Mouse (Mus musculus) hindbrain, embryonic 15.5 days (tissue): Measurements from ENCODE around the gene Osgep. TPM values are rescaled to one million over a fixed set of nuclear protein-coding genes. Genes with fewer than 3 reads are reported as not detected.
"Not testable (repeated sequence)": the region's sequence is repeated elsewhere in the genome, so short reads cannot be mapped to it uniquely, and the experiment has no call there.

Experiments used
- ATAC-seq: fragments of 200-750 bp; cut with Nextera tagmentation; 2 replicates; pipeline ENCODE4 v1.8.0; 2017; ENCODE audit warnings: low read depth, moderate number of reproducible peaks, moderate TSS enrichment; ENCODE audit not compliant: low FRiP score
- H3K27ac ChIP-seq: fragments of 300-500 bp; sonication (generic); replicated peaks from 2 replicates; pipeline ENCODE4 v1.5.1; 2015; ENCODE audit warnings: mild to moderate bottlenecking, inconsistent platforms
- H3K27me3 ChIP-seq: fragments of 300-500 bp; sonication (generic); 2 replicates; pipeline ENCODE4 v1.6.1; 2015; ENCODE audit warnings: control low read depth, inconsistent platforms
- H3K36me3 ChIP-seq: fragments of 300-500 bp; sonication (generic); 2 replicates; pipeline ENCODE4 v1.6.1; 2015; ENCODE audit warnings: control low read depth, inconsistent platforms
- H3K4me1 ChIP-seq: fragments of 300-500 bp; sonication (generic); replicated peaks from 2 replicates; pipeline ENCODE4 v1.6.1; 2015; ENCODE audit warnings: control low read depth, inconsistent platforms
- H3K4me2 ChIP-seq: fragments of 300-500 bp; sonication (generic); 2 replicates; pipeline ENCODE4 v1.6.1; 2015; ENCODE audit warnings: moderate library complexity, mild to moderate bottlenecking, inconsistent platforms
- H3K4me3 ChIP-seq: fragments of 300-500 bp; sonication (generic); 2 replicates; pipeline ENCODE4 v1.5.1; 2015; ENCODE audit warnings: mild to moderate bottlenecking, inconsistent platforms
- H3K9ac ChIP-seq: fragments of 300-500 bp; sonication (generic); 2 replicates; pipeline ENCODE4 v1.6.1; 2015; ENCODE audit warnings: inconsistent platforms
- H3K9me3 ChIP-seq: fragments of 300-500 bp; sonication (generic); 2 replicates; pipeline ENCODE4 v1.6.1; 2016; ENCODE audit warnings: control low read depth, inconsistent platforms
- WGBS: fragments of 180-500 bp; shearing (Covaris S2); methylation state at CpG from one replicate; pipeline ENCODE4 v1.1.7; 2015; 5-methylcytosine and 5-hydroxymethylcytosine counted together
- polyA plus RNA-seq: library from polyadenylated mRNA; unstranded; fragments of >200 nt; fragmentation: Nextera tagmentation; extraction: Ambion mirVana; gene quantifications from 2 replicates; pipeline ENCODE4 v1.2.1, GENCODE M21; 2015

The Osgep gene
- polyA plus RNA-seq, result 110 and 111 TPM in 2 replicates

DNA sequence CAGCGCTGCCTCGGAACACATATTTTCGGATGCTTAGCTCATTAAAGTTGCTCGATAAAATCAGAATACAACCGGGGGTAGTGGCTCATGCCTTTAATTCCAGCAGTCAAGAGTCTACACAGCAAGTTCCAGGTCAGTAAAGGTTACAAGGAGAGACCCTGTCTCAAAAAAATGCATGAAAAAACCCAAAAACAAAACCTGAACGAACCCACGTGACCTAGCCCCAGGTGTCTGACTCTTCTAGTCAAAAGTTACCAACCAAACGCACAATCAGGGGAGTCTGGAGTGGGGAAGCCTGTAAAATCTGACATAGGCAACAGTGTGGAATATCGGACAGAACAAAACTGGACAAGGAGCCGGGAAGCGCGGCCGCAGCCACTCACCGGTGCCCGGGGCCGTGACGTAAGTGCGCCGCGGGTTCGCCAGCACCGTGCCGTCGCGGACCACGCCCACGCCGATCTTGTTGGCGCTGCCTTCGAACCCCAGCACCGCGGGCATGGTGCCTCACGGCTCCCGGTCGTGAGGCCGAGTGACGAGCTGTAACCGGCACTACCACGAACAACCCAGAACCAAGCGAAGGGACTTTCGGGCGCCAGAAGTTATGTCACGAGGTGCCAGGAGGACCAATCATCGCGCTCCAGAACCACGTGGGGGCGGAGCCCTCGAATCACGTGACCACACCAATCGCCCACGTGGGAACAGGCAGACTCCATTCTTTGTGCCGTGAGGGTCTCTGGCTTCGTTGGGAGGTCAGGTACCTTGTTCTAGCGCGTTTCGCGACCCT lies at the start of gene Osgep, which contains the start of gene Apex1:
Gene Osgep, minus strand, starts transcription at position 613 of the 784 bp plus-strand sequence.
Gene Apex1, plus strand, starts transcription at position 688 of the 784 bp plus-strand sequence.
- Histone ChIP-seq H3K4me2 (peak within 1 kb of the TSS; percentile 81), H3K9ac (peak within 1 kb of the TSS; percentile 75), H3K4me3 (peak within 1 kb of the TSS; percentile 83), H3K36me3 (peaks cover 30% of the 10 kb centered on the region), H3K27ac (peak within 1 kb of the TSS; percentile 91), H3K27me3 (no peaks in the 10 kb centered on the region), H3K4me1 (peaks cover 41% of the 10 kb centered on the region), H3K9me3 (no peaks in the 10 kb centered on the region)
- ATAC-seq, result peak; percentile 96
- WGBS, result under 1% methylated on average over 57 of the region's 57 CpGs

DNA sequence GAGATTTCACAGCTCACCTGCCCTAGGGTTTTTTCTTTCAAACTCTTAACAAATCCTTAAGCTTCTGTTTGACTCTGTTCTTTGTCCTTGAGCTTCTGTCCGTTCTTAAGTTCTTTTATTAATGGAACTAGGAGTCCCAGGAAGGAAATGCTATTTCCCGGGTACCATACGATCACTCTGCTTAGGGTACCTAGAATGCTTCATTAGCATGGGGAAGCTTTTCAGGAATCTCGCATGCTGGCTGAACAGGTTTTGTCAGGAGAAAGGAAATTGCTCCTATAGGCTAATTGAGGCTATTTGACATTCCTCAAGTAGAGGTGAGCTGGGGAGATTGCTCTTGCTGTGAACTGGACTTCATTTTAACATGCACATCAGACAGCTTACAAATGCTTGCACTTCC lies 49.0 kb upstream of the Osgep start:
- no peaks in the 10 kb centered on the region for H3K9me3 ChIP-seq
- no peaks in the 10 kb centered on the region for H3K36me3 ChIP-seq
- H3K27ac ChIP-seq, result no peak overlapping the region
- peaks cover 4% of the 10 kb centered on the region; the same call in 1 of the 2 replicates for H3K4me1 ChIP-seq
- WGBS, result 68% methylated on average over 4 of the region's 4 CpGs
- H3K27me3 ChIP-seq, result no peaks in the 10 kb centered on the region
- ATAC-seq, result no peak
- no peak overlapping the region for H3K4me3 ChIP-seq
- H3K9ac ChIP-seq, result no peak overlapping the region
- no peak overlapping the region for H3K4me2 ChIP-seq

DNA sequence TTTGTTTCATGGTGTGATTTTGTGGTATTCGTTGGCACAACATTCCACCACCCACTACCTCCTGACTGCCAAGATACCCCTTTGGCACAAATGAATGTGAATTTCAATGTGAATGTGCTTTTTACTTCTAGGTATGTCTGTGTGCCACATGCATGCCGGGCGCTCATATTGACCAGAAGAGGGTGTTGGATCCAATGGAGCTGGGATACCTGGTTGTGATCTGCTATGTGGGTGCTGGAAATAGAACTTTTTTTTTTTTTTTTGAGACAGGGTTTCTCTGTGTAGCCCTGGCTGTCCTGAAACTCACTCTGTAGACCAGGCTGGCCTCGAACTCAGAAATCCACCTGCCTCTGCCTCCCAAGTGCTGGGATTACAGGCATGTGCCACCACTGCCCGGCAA lies 48.4 kb upstream of the Osgep start:
- not testable (repeated sequence) for ATAC-seq, H3K27ac ChIP-seq
- WGBS, result 93% methylated on average over 5 of the region's 5 CpGs

DNA sequence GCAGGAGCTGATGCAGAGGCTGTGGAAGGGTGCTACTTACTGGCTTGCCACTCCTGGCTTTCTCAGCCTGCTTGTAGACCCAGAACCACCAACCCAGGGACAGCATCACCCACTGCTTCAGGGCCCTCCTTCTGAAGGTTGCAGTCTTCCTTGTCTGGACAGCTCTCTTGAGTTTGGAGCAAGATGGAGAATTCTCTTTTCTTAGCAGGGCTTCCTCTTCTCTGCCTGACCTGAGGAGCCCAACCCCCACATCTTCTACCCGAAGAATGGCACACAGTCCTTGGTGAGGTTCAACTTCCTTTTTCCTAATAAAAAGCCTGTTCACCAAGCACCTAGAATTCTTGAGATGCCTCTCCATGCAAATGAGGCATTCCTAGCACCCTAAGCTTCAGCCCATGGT lies 46.1 kb upstream of the Osgep start:
- WGBS, result 83% methylated on average over 1 of the region's 1 CpGs
- no peak overlapping the region for H3K4me3 ChIP-seq
- H3K9me3 ChIP-seq, result no peaks in the 10 kb centered on the region
- no peaks in the 10 kb centered on the region for H3K27me3 ChIP-seq
- no peak overlapping the region; the same call in 1 of the 2 replicates for H3K27ac ChIP-seq
- ATAC-seq, result no peak
- H3K9ac ChIP-seq, result no peak overlapping the region
- no peak overlapping the region for H3K4me2 ChIP-seq
- H3K36me3 ChIP-seq, result no peaks in the 10 kb centered on the region
- peaks cover 4% of the 10 kb centered on the region; the same call in 1 of the 2 replicates for H3K4me1 ChIP-seq

More for the DNA sequence above, 48.4 kb upstream of the Osgep start:
- H3K4me1 ChIP-seq, H3K27me3 ChIP-seq, H3K9ac ChIP-seq, H3K36me3 ChIP-seq, H3K4me3 ChIP-seq, H3K4me2 ChIP-seq, H3K9me3 ChIP-seq: not testable (repeated sequence)

DNA sequence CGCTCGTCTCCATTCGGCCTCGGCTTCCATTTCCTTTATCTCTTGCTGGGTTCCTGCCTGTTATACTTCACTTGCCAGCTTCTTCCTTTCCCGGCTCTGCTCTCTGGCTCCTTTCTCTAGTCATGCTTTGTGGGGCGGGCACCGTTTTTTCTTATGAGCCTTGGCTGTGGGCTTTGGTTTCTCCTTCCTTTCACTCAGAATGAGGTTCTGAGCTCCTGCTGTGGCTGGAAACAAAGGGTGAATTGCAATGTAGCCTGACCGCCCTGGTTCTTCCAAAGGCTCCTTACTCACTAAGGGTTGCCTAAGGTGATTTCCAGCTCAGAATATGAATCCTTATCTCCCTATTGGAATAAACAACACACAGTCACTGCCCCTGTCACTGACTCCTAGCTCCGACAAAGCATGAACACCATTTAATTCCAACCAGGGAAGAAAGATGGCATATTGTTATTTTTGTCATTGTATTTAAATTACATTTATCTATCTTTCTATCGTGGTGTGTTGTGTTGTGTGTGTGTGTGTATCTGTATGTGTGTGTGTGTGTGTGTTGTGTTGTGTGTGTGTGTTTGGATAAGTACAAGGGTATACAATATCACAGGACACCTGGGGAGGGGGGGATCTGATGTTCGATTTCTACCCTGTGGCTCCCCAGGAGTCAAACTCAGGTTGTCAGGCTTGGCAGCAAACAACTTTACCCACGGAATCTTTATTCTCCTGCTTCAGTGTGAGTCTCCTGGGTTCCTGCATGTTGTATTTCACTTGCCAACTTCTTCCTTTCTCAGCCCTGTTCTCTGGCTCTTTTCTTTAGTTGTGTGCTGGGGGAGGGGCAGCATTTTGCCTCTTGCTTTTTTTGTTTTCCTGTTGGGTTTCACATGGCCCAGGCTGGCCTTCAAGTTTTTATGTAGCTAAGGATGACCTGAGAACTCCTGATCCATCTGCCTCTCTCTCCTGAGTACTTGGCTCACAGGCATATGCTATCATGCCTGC lies 45.2 kb upstream of the Osgep start:
- Histone ChIP-seq H3K27ac (peak overlapping the region; percentile 68), H3K27me3 (no peaks in the 10 kb centered on the region), H3K4me2 (peak overlapping the region; percentile 32; the same call in 1 of the 2 replicates), H3K36me3 (no peaks in the 10 kb centered on the region), H3K4me1 (peaks cover 4% of the 10 kb centered on the region; the same call in 1 of the 2 replicates), H3K9me3 (no peaks in the 10 kb centered on the region), H3K4me3 (no peak overlapping the region), H3K9ac (no peak overlapping the region)
- ATAC-seq, result peak; percentile 76
- WGBS, result 9% methylated on average over 12 of the region's 12 CpGs

DNA sequence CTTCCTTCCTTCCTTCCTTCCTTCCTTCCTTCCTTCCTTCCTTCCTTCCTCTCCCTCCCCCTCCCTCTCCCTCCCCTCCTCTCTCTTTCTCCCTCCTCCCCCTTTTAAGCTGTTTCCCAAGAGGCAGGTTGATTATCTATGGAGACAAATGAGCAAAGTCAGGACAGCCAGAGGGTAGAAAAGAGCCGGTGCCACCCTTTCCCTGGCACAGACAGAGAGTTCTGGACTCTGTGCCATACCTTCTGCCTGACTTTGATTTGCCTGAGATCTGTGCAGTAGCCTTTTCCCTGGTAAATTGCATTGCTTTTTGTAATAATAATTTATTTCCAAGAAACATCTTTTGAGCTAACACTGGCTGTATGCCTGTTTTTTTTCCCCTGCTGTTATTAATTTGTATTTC lies 44.3 kb upstream of the Osgep start:
- no peak overlapping the region for H3K4me3 ChIP-seq
- ATAC-seq, result peak; percentile 79; the same call in 1 of the 2 replicates
- no peaks in the 10 kb centered on the region for H3K9me3 ChIP-seq
- 0 out of 2 replicates have a peak overlapping the region, but pooled peaks have one; percentile 32 for H3K4me2 ChIP-seq
- peaks cover 4% of the 10 kb centered on the region; the same call in 1 of the 2 replicates for H3K4me1 ChIP-seq
- H3K27me3 ChIP-seq, result no peaks in the 10 kb centered on the region
- H3K27ac ChIP-seq, result peak overlapping the region; percentile 68; the same call in 1 of the 2 replicates
- WGBS, result 0% methylated on average over 1 of the region's 1 CpGs
- H3K36me3 ChIP-seq, result no peaks in the 10 kb centered on the region
- no peak overlapping the region for H3K9ac ChIP-seq

DNA sequence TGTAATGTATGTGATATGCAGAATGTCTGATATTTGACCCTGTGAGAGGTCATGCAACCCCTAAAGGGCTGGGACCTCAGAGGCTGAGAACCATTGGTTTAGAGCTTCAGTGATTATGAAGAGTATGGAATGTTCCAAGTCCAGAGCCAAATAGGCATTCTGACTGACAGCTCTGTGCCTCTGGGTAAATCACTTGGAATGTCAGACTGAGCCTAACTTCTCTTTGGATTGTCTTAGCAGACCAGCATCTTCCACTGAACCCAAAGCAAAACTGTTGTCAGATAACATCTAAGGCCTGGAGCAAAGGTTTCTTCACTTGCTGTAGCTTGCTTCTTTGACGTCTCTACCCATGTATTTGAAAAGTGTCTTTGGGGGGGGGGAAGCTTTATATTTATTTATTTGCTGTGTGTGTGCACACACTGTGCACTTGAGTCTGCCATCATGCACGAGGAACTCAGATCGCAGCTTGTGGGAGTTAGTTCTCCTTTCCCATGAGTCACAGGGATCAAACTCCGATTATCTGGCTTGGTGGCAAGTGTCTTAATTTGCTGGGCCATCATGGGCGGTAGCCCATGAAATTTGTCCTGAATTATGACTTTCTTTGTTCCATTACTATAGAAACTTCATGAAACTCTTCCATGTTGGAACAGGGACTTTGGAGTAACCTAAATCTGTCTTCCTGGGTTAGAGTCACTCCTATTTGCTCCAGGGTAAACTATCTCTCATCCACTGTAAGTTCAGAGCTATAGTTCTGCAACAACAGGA lies 43.7 kb upstream of the Osgep start:
- Histone ChIP-seq H3K4me1 (peaks cover 4% of the 10 kb centered on the region; the same call in 1 of the 2 replicates), H3K4me3 (no peak overlapping the region), H3K36me3 (no peaks in the 10 kb centered on the region), H3K27ac (no peak overlapping the region), H3K9ac (no peak overlapping the region), H3K27me3 (no peaks in the 10 kb centered on the region), H3K9me3 (no peaks in the 10 kb centered on the region), H3K4me2 (no peak overlapping the region)
- ATAC-seq, result no peak
- 73% methylated on average over 5 of the region's 5 CpGs for WGBS

DNA sequence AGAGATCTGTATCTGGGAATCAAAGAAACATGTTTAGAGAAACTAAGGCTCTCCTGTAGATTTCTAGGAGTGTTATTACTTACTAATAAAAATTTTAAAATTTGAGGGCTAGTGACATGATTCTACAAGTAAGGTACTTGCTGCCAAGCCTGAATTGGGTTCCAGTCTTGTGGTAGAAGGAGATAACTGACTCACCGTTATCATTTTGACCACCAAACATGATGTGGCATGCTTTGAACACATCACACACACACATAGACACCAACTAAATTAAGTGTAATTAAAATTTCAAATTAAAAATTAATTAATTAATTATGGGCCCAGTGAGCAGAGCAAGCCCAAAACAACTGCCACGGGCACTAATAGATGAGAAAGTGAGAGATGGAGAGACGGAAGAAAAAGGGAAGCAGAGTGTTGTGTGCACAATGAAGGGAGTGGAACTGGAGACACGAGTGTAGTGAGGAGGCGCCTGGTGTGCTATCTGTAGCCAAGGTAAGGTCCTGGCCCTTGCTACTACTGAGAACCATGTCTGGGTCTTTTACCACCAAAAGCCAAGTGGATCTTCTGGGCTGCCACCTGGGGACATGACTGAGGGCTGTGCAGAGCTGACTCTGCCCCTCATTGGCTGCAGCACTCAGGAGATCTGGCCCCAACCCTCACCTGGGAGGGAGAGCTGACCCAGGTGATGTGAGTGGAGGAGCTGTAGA lies 33.7 kb upstream of the Osgep start:
- H3K4me3 ChIP-seq, H3K9ac ChIP-seq, H3K36me3 ChIP-seq, H3K4me2 ChIP-seq, H3K27ac ChIP-seq, H3K9me3 ChIP-seq, H3K27me3 ChIP-seq, H3K4me1 ChIP-seq, ATAC-seq: not testable (repeated sequence)
- WGBS, result 86% methylated on average over 5 of the region's 5 CpGs

DNA sequence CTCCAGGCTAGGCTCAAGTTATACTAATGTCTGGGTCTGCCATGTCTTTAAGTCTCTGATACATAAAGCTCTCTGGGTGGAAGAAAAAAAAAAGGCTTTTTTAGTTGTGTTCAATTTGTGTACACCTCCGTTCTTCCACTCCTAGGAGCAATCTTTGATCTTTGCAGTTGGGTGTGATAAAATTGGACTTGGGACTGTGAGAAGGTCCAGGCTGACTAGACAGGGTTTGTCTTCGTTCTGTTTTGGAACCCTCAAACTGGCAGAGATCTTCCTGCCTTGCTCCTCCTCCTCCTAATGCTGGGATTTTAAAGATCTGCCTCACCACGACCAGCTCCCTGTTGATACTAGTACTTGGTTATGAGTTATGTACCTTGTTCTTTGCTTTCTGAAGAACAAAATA lies 32.5 kb upstream of the Osgep start:
- H3K4me3 ChIP-seq, H3K27ac ChIP-seq, H3K36me3 ChIP-seq, H3K27me3 ChIP-seq, H3K9me3 ChIP-seq, ATAC-seq, H3K9ac ChIP-seq, H3K4me1 ChIP-seq, H3K4me2 ChIP-seq: not testable (repeated sequence)
- 76% methylated on average over 3 of the region's 3 CpGs for WGBS

DNA sequence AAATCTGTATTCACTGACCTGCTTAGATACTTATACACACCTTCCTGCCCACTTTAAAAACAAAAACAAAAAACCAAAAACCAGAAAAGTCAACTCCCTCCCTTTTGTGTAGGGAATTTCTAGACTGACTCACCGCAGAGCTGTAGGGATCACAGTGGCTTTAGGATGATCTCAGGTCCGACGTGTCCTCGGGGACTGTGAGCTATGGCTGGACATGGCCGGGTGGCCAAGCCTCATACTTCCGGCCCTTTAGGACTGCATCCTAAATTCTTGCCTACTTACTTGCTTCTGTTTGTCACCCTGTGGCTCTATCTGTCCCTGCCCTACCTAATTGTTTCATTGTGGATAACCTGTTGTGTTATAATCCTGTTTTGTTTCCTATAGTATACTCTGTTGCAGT lies 32.0 kb upstream of the Osgep start:
- H3K4me3 ChIP-seq, H3K4me2 ChIP-seq, H3K9ac ChIP-seq, H3K27ac ChIP-seq, ATAC-seq, H3K4me1 ChIP-seq, H3K27me3 ChIP-seq, H3K36me3 ChIP-seq, H3K9me3 ChIP-seq: not testable (repeated sequence)
- 85% methylated on average over 6 of the region's 6 CpGs for WGBS
